Mouse (Mus musculus): ENCODE measurements around the gene Gm49320. TPM values are rescaled to one million over a fixed set of nuclear protein-coding genes. Genes with fewer than 3 reads are reported as not detected.
A peak's percentile ranks its signal among the peaks of the same experiment; 100 is the strongest.

Gene Gm49320
- total RNA-seq, 1 experiment: not detected

DNA sequence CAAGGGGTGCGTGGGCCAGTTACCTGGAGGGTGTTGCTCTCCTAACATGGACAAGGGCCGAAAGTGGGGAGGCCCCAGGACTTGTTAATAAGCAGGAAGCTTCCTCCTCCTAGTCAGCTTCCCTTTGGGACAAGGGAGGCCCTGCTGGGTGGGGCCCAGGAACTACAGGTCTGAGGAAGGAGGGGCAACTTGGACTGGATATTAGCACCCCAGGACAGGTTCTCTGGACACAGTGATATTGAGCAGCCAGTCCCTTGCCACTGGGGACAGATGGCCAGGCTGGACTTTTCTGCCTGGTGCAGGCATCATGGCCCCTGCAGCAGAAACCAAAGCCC lies 31.7 kb upstream of the Gm49320 start:
- Histone ChIP-seq H3K27ac (ENCODE audit: insufficient read depth, low read depth, low read length, poor library complexity, severe bottlenecking) (no peak overlapping the region), H3K4me3 (ENCODE audit: insufficient read depth in 1 of 2, low read depth in 1 of 2, low read length in 2 of 2, poor library complexity in 1 of 2, severe bottlenecking in 1 of 2) (no peak overlapping the region), H3K4me1 (ENCODE audit: control insufficient read depth in 2 of 2, insufficient read depth in 2 of 2, low read length in 2 of 2, poor library complexity in 1 of 2) (peaks cover 0 to 2% of the 10 kb centered on the region in 2 experiments; a peak in 1 of 4 replicates), H3K9me3 (ENCODE audit: control insufficient read depth, insufficient read depth, low read depth, low read length) (0 out of 2 replicates have a peak, but pooled peaks cover 1% of the 10 kb centered on the region), H3K9ac (ENCODE audit: insufficient read depth, low read depth, low read length, poor library complexity, severe bottlenecking) (no peak overlapping the region), H3K36me3 (ENCODE audit: control insufficient read depth, insufficient read depth, low read length, poor library complexity, severe bottlenecking) (no peaks in the 10 kb centered on the region)
- TF ChIP-seq CHD2 (IDR thresholded peaks at IDR 0.05; ENCODE audit: low read depth, low read length) (no peak), MAFK (IDR thresholded peaks at IDR 0.05; ENCODE audit: insufficient read depth, low read depth, low read length) (no peak), ZC3H11A (IDR thresholded peaks at IDR 0.05; ENCODE audit: borderline replicate concordance, low read depth, low read length) (no peak), HCFC1 (IDR thresholded peaks at IDR 0.05; ENCODE audit: borderline replicate concordance, insufficient read depth, low read length) (no peak), ZNF384 (IDR thresholded peaks at IDR 0.05; ENCODE audit: low read depth, low read length) (no peak)
- DNase-seq (ENCODE audit: low read depth, low spot score): no peak
- in situ Hi-C loops (cut with MboI; ENCODE audit: low sequenced_read_pairs in 2 of 2, unreplicated experiment in 2 of 2): no loop called here

DNA sequence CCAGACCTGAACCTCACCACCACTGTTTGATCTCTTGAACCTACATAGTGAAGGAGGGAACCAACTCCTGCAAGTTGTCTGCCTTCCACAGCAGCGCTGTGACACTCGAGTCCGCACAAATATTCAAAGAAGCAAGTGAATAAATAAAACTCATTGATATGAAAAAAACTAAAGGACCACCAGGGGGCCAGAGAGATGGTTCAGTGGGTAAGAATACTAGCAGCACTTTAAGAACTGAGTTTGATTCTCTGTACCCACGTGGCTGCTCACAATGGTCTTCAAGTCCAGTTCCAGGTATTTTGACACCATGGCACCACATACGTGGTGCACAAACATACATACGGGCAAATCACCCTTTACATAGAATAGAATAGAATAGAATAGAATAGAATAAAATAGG lies 27.6 kb upstream of the Gm49320 start:
- Histone ChIP-seq H3K9me3 (ENCODE audit: control insufficient read depth, insufficient read depth, low read depth, low read length) (0 out of 2 replicates have a peak, but pooled peaks cover 1% of the 10 kb centered on the region), H3K4me3 (ENCODE audit: insufficient read depth in 1 of 2, low read depth in 1 of 2, low read length in 2 of 2, poor library complexity in 1 of 2, severe bottlenecking in 1 of 2) (no peak overlapping the region), H3K27ac (ENCODE audit: insufficient read depth, low read depth, low read length, poor library complexity, severe bottlenecking) (no peak overlapping the region), H3K4me1 (ENCODE audit: control insufficient read depth in 2 of 2, insufficient read depth in 2 of 2, low read length in 2 of 2, poor library complexity in 1 of 2) (peaks cover 0 to 14% of the 10 kb centered on the region in 2 experiments; a peak in 3 of 4 replicates), H3K9ac (ENCODE audit: insufficient read depth, low read depth, low read length, poor library complexity, severe bottlenecking) (no peak overlapping the region), H3K36me3 (ENCODE audit: control insufficient read depth, insufficient read depth, low read length, poor library complexity, severe bottlenecking) (no peaks in the 10 kb centered on the region)
- no peak for TF ChIP-seq MAFK (IDR thresholded peaks at IDR 0.05; ENCODE audit: insufficient read depth, low read depth, low read length)
- no peak for TF ChIP-seq HCFC1 (IDR thresholded peaks at IDR 0.05; ENCODE audit: borderline replicate concordance, insufficient read depth, low read length)
- no peak for TF ChIP-seq ZC3H11A (IDR thresholded peaks at IDR 0.05; ENCODE audit: borderline replicate concordance, low read depth, low read length)
- TF ChIP-seq CHD2 (IDR thresholded peaks at IDR 0.05; ENCODE audit: low read depth, low read length): no peak
- TF ChIP-seq ZNF384 (IDR thresholded peaks at IDR 0.05; ENCODE audit: low read depth, low read length): no peak
- DNase-seq (ENCODE audit: low read depth, low spot score): no peak
- in situ Hi-C loops (cut with MboI; ENCODE audit: low sequenced_read_pairs in 2 of 2, unreplicated experiment in 2 of 2): no loop called here

DNA sequence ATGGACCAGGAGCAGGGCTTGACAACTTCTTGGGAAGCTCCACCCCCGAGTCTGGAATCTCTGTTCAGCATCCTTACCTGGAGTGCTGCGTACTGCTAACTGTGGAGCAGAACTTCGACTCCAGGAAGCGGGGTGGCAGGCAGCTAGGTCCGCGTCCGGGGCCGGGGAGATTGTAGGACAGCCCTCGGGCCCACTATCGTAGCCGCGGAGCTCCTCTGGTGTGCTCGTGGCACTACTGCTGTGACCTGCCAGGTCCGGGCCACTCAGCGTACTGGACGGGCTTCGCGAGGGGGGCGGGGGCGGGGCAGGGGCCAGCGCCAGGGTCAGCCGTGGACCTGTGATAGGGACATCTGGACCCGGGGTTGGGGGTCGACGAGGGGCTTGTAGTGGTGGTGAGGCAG lies 25.9 kb upstream of the Gm49320 start:
- DNase-seq (ENCODE audit: low read depth, low spot score): no peak
- Histone ChIP-seq H3K36me3 (ENCODE audit: control insufficient read depth, insufficient read depth, low read length, poor library complexity, severe bottlenecking) (no peaks in the 10 kb centered on the region), H3K9ac (ENCODE audit: insufficient read depth, low read depth, low read length, poor library complexity, severe bottlenecking) (no peak overlapping the region), H3K4me3 (ENCODE audit: insufficient read depth in 1 of 2, low read depth in 1 of 2, low read length in 2 of 2, poor library complexity in 1 of 2, severe bottlenecking in 1 of 2) (peak overlapping the region; percentile 59 to 64), H3K4me1 (ENCODE audit: control insufficient read depth in 2 of 2, insufficient read depth in 2 of 2, low read length in 2 of 2, poor library complexity in 1 of 2) (peaks cover 2 to 17% of the 10 kb centered on the region in 2 experiments; a peak in 3 of 4 replicates), H3K27ac (ENCODE audit: insufficient read depth, low read depth, low read length, poor library complexity, severe bottlenecking) (no peak overlapping the region), H3K9me3 (ENCODE audit: control insufficient read depth, insufficient read depth, low read depth, low read length) (0 out of 2 replicates have a peak, but pooled peaks cover 1% of the 10 kb centered on the region)
- TF ChIP-seq MAFK (IDR thresholded peaks at IDR 0.05; ENCODE audit: insufficient read depth, low read depth, low read length) (no peak), HCFC1 (IDR thresholded peaks at IDR 0.05; ENCODE audit: borderline replicate concordance, insufficient read depth, low read length) (no peak), ZNF384 (IDR thresholded peaks at IDR 0.05; ENCODE audit: low read depth, low read length) (no peak), ZC3H11A (IDR thresholded peaks at IDR 0.05; ENCODE audit: borderline replicate concordance, low read depth, low read length) (no peak), CHD2 (IDR thresholded peaks at IDR 0.05; ENCODE audit: low read depth, low read length) (no peak)
- in situ Hi-C loops (cut with MboI; ENCODE audit: low sequenced_read_pairs in 2 of 2, unreplicated experiment in 2 of 2): no loop called here

DNA sequence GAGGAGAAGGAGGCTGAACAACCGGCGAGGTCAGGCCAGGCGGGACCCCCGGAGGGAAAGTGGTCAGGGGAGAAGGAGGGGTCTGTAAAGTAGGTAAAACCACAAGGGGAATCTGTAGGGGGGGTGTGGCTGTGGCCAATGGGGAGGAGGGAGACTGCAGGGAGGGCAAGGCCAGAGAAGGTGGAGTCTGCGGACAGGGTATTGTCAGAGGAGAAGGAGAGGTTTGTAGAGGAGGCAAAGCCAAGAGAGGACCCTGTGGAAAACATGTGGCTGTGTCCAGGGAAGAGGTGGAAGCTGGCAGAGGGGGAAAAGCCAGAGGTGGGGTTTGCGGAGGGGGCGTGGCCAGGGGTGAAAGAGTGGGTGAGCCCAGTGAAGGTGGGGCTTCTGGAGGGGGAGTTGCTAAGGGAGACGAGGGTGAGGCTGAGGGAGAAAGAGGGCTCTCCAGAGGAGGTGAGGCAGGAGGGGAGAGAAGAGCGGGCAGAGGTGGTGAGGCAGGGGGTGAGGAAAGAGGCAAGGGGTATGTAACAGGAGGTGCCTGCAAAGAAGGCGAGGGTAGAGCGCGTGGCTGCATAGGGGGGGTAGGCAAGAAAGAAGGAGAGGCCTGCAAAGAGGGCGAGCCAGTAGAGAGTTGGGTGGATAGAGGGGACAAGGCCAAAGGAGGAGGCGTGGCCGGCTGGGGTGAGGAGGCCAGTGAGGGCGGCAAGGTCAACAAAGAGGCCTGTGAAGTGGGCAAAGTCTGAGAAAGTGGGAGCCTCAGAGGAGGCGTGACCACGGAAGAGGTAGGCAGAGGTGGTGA lies 25.3 kb upstream of the Gm49320 start:
- Histone ChIP-seq H3K9ac (ENCODE audit: insufficient read depth, low read depth, low read length, poor library complexity, severe bottlenecking) (peak overlapping the region; percentile 42; the same call in 1 of the 2 replicates), H3K27ac (ENCODE audit: insufficient read depth, low read depth, low read length, poor library complexity, severe bottlenecking) (no peak overlapping the region), H3K4me1 (ENCODE audit: control insufficient read depth in 2 of 2, insufficient read depth in 2 of 2, low read length in 2 of 2, poor library complexity in 1 of 2) (peaks cover 2 to 17% of the 10 kb centered on the region in 2 experiments; a peak in 3 of 4 replicates), H3K36me3 (ENCODE audit: control insufficient read depth, insufficient read depth, low read length, poor library complexity, severe bottlenecking) (no peaks in the 10 kb centered on the region), H3K4me3 (ENCODE audit: insufficient read depth in 1 of 2, low read depth in 1 of 2, low read length in 2 of 2, poor library complexity in 1 of 2, severe bottlenecking in 1 of 2) (peak overlapping the region; percentile 59 to 64), H3K9me3 (ENCODE audit: control insufficient read depth, insufficient read depth, low read depth, low read length) (0 out of 2 replicates have a peak, but pooled peaks cover 1% of the 10 kb centered on the region)
- no peak for TF ChIP-seq ZC3H11A (IDR thresholded peaks at IDR 0.05; ENCODE audit: borderline replicate concordance, low read depth, low read length)
- no peak for TF ChIP-seq CHD2 (IDR thresholded peaks at IDR 0.05; ENCODE audit: low read depth, low read length)
- no peak for TF ChIP-seq HCFC1 (IDR thresholded peaks at IDR 0.05; ENCODE audit: borderline replicate concordance, insufficient read depth, low read length)
- TF ChIP-seq ZNF384 (IDR thresholded peaks at IDR 0.05; ENCODE audit: low read depth, low read length): no peak
- TF ChIP-seq MAFK (IDR thresholded peaks at IDR 0.05; ENCODE audit: insufficient read depth, low read depth, low read length): no peak
- in situ Hi-C loops (cut with MboI; ENCODE audit: low sequenced_read_pairs in 2 of 2, unreplicated experiment in 2 of 2): no loop called here
- peak; percentile 28 for DNase-seq (ENCODE audit: low read depth, low spot score)
